Mouse (Mus musculus): Measurements from ENCODE around the gene Krtap19-1. TPM values are rescaled to one million over a fixed set of nuclear protein-coding genes. Genes with fewer than 3 reads are reported as not detected.

Krtap19-1 gene
- not detected in 2 replicates for total RNA-seq (2014; rRNA removed)
- polyA plus RNA-seq (2015; fragmentation: Nextera tagmentation; extraction: Ambion mirVana) = not detected in 2 replicates

- DNase-seq = no peak
- no peak within 1 kb of the TSS for H3K27ac ChIP-seq (ENCODE audit: low read depth, low read length)
- no peak for TF ChIP-seq CTCF (IDR thresholded peaks at IDR 0.05; ENCODE audit: low read depth)
- ATAC-seq = no peak
- no peak within 1 kb of the TSS for H3K9ac ChIP-seq
- no peaks in the 10 kb centered on the region for H3K9me3 ChIP-seq (ENCODE audit: low read length)
- no peak within 1 kb of the TSS for H3K4me2 ChIP-seq (ENCODE audit: low read depth)
- no peaks in the 10 kb centered on the region for H3K27me3 ChIP-seq (ENCODE audit: insufficient read depth, low read length)
- no peak within 1 kb of the TSS for H3K4me3 ChIP-seq (ENCODE audit: low read depth, low read length)
- 91% methylated on average over 6 of the region's 6 CpGs for WGBS
- H3K4me1 ChIP-seq (ENCODE audit: insufficient read depth) = no peaks in the 10 kb centered on the region
- no peaks in the 10 kb centered on the region for H3K36me3 ChIP-seq (ENCODE audit: insufficient read depth)
Observed at GRCm38 (mm10) chr16:88869311-88869710, at the start of gene Krtap19-1. Gene Krtap19-1 (minus strand): TSS chr16:88869411.

GRCm38 (mm10) chr16:88896357-88896756 is 27.1 kb upstream of the Krtap19-1 start, which contains the start of gene Krtap19-5:
Gene Krtap19-5 (minus strand): TSS chr16:88896457.
- H3K36me3 ChIP-seq (ENCODE audit: insufficient read depth) = no peaks in the 10 kb centered on the region
- no peaks in the 10 kb centered on the region for H3K27me3 ChIP-seq (ENCODE audit: insufficient read depth, low read length)
- 92% methylated on average over 6 of the region's 6 CpGs for WGBS
- H3K9me3 ChIP-seq (ENCODE audit: low read length) = no peaks in the 10 kb centered on the region
- TF ChIP-seq CTCF (IDR thresholded peaks at IDR 0.05; ENCODE audit: low read depth) = no peak
- no peak for DNase-seq
- no peaks in the 10 kb centered on the region for H3K4me1 ChIP-seq (ENCODE audit: insufficient read depth)
- no peak for ATAC-seq
- no peak within 1 kb of the TSS for H3K9ac ChIP-seq
- H3K27ac ChIP-seq (ENCODE audit: low read depth, low read length) = no peak within 1 kb of the TSS
- no peak within 1 kb of the TSS for H3K4me3 ChIP-seq (ENCODE audit: low read depth, low read length)
- H3K4me2 ChIP-seq (ENCODE audit: low read depth) = no peak within 1 kb of the TSS

GRCm38 (mm10) chr16:88886870-88887269 is 17.7 kb upstream of the Krtap19-1 start:
- no peak overlapping the region for H3K4me3 ChIP-seq (ENCODE audit: low read depth, low read length)
- WGBS = 65% methylated on average over 6 of the region's 6 CpGs
- H3K9ac ChIP-seq = no peak overlapping the region
- no peaks in the 10 kb centered on the region for H3K4me1 ChIP-seq (ENCODE audit: insufficient read depth)
- H3K9me3 ChIP-seq (ENCODE audit: low read length) = no peaks in the 10 kb centered on the region
- no peak overlapping the region for H3K27ac ChIP-seq (ENCODE audit: low read depth, low read length)
- no peaks in the 10 kb centered on the region for H3K36me3 ChIP-seq (ENCODE audit: insufficient read depth)
- ATAC-seq = peak; percentile 69
- no peaks in the 10 kb centered on the region for H3K27me3 ChIP-seq (ENCODE audit: insufficient read depth, low read length)
- peak; percentile 81 for DNase-seq
- H3K4me2 ChIP-seq (ENCODE audit: low read depth) = no peak overlapping the region
- no peak for TF ChIP-seq CTCF (IDR thresholded peaks at IDR 0.05; ENCODE audit: low read depth)

- no peak for ATAC-seq
- H3K9me3 ChIP-seq (ENCODE audit: low read length) = no peaks in the 10 kb centered on the region
- no peak for TF ChIP-seq CTCF (IDR thresholded peaks at IDR 0.05; ENCODE audit: low read depth)
- 85% methylated on average over 5 of the region's 5 CpGs for WGBS
- no peak within 1 kb of the TSS for H3K4me3 ChIP-seq (ENCODE audit: low read depth, low read length)
- no peaks in the 10 kb centered on the region for H3K27me3 ChIP-seq (ENCODE audit: insufficient read depth, low read length)
- H3K27ac ChIP-seq (ENCODE audit: low read depth, low read length) = no peak within 1 kb of the TSS
- no peak within 1 kb of the TSS for H3K4me2 ChIP-seq (ENCODE audit: low read depth)
- no peaks in the 10 kb centered on the region for H3K4me1 ChIP-seq (ENCODE audit: insufficient read depth)
- H3K9ac ChIP-seq = no peak within 1 kb of the TSS
- H3K36me3 ChIP-seq (ENCODE audit: insufficient read depth) = no peaks in the 10 kb centered on the region
- no peak for DNase-seq
Observed at GRCm38 (mm10) chr16:88884989-88885388, 15.8 kb upstream of the Krtap19-1 start, which contains the start of gene Krtap19-4. Gene Krtap19-4 (minus strand): TSS chr16:88885089.

GRCm38 (mm10) chr16:88877938-88878337 is 8.7 kb upstream of the Krtap19-1 start, which contains the start of gene Krtap19-3:
Gene Krtap19-3 (minus strand): TSS chr16:88878038.
- WGBS = 80% methylated on average over 2 of the region's 2 CpGs
- no peak for ATAC-seq

GRCm38 (mm10) chr16:88874169-88874568 is 5.0 kb upstream of the Krtap19-1 start, which contains the start of gene Krtap19-2:
Gene Krtap19-2 (minus strand): TSS chr16:88874269.
- DNase-seq (no peak), ATAC-seq (no peak)
- Histone ChIP-seq H3K9me3 (ENCODE audit: low read length) (no peaks in the 10 kb centered on the region), H3K9ac (no peak within 1 kb of the TSS), H3K27me3 (ENCODE audit: insufficient read depth, low read length) (no peaks in the 10 kb centered on the region), H3K4me1 (ENCODE audit: insufficient read depth) (no peaks in the 10 kb centered on the region), H3K27ac (ENCODE audit: low read depth, low read length) (no peak within 1 kb of the TSS), H3K36me3 (ENCODE audit: insufficient read depth) (no peaks in the 10 kb centered on the region), H3K4me2 (ENCODE audit: low read depth) (no peak within 1 kb of the TSS), H3K4me3 (ENCODE audit: low read depth, low read length) (no peak within 1 kb of the TSS)
- WGBS = 98% methylated on average over 3 of the region's 3 CpGs
- no peak for TF ChIP-seq CTCF (IDR thresholded peaks at IDR 0.05; ENCODE audit: low read depth)

More at GRCm38 (mm10) chr16:88877938-88878337, 8.7 kb upstream of the Krtap19-1 start, which contains the start of gene Krtap19-3:
- Histone ChIP-seq H3K4me1 (ENCODE audit: insufficient read depth) (no peaks in the 10 kb centered on the region), H3K36me3 (ENCODE audit: insufficient read depth) (no peaks in the 10 kb centered on the region), H3K27me3 (ENCODE audit: insufficient read depth, low read length) (no peaks in the 10 kb centered on the region), H3K27ac (ENCODE audit: low read depth, low read length) (no peak within 1 kb of the TSS), H3K9ac (no peak within 1 kb of the TSS), H3K9me3 (ENCODE audit: low read length) (no peaks in the 10 kb centered on the region), H3K4me3 (ENCODE audit: low read depth, low read length) (no peak within 1 kb of the TSS), H3K4me2 (ENCODE audit: low read depth) (no peak within 1 kb of the TSS)
- TF ChIP-seq CTCF (IDR thresholded peaks at IDR 0.05; ENCODE audit: low read depth) = no peak
- no peak for DNase-seq

GRCm38 (mm10) chr16:88864887-88865407 is 4.3 kb downstream of the Krtap19-1 start:
- H3K9ac ChIP-seq = no peak overlapping the region
- no peaks in the 10 kb centered on the region for H3K27me3 ChIP-seq (ENCODE audit: insufficient read depth, low read length)
- H3K27ac ChIP-seq (ENCODE audit: low read depth, low read length) = no peak overlapping the region
- ATAC-seq (no peak), DNase-seq (no peak)
- H3K36me3 ChIP-seq (ENCODE audit: insufficient read depth) = no peaks in the 10 kb centered on the region
- no peak overlapping the region for H3K4me3 ChIP-seq (ENCODE audit: low read depth, low read length)
- no peaks in the 10 kb centered on the region for H3K9me3 ChIP-seq (ENCODE audit: low read length)
- no peaks in the 10 kb centered on the region for H3K4me1 ChIP-seq (ENCODE audit: insufficient read depth)
- no peak for TF ChIP-seq CTCF (IDR thresholded peaks at IDR 0.05; ENCODE audit: low read depth)
- no peak overlapping the region for H3K4me2 ChIP-seq (ENCODE audit: low read depth)
- WGBS = 83% methylated on average over 4 of the region's 4 CpGs

Data from forebrain, postnatal 0 days (tissue).